Mouse (Mus musculus) megakaryocyte, embryonic 14.5 days (primary cell): ENCODE results near the gene Gm49361.

Experiments used
- FLI1 ChIP-seq: IDR thresholded peaks from 2 replicates; pipeline ENCODE4 v1.6.1; 2012; ENCODE audit warnings: low read length, inconsistent platforms, mixed read lengths
- GATA1 ChIP-seq: IDR thresholded peaks from 3 replicates; pipeline ENCODE4 v1.6.1; 2012; ENCODE audit warnings: mixed read lengths, low read length, inconsistent platforms, borderline replicate concordance

GRCm38 (mm10) chr14:57696066-57696465 is 49.8 kb downstream of the Gm49361 start:
- TF ChIP-seq GATA1 (no peak), FLI1 (no peak)
